Mouse (Mus musculus): ENCODE measurements at regions not wholly inside any gene's neighbourhood (a gene's known extent, or its start where the extent isn't known, plus 50 kb on each side); places are given as distances from the start of the nearest gene placed in this dataset.

GRCm38 (mm10) chr2:73985911-73986250 is 74.8 kb upstream of the Atp5g3 start:
- no peak overlapping the region for H3K4me2 ChIP-seq
- no peaks in the 10 kb centered on the region for H3K9me3 ChIP-seq (replicated peaks)
- 77% methylated on average over 6 of the region's 6 CpGs for WGBS
- no peak overlapping the region for H3K27ac ChIP-seq (ENCODE audit: poor library complexity, severe bottlenecking)
- no peak for ATAC-seq (ENCODE audit: insufficient number of reproducible peaks, low FRiP score)
- no peaks in the 10 kb centered on the region for H3K36me3 ChIP-seq
- H3K4me1 ChIP-seq (replicated peaks) = no peaks in the 10 kb centered on the region
- no peak overlapping the region for H3K4me3 ChIP-seq
- H3K27me3 ChIP-seq (replicated peaks) = peaks cover 5% of the 10 kb centered on the region
- no peak overlapping the region for H3K9ac ChIP-seq

- ATAC-seq (ENCODE audit: insufficient number of reproducible peaks, low FRiP score) = no peak
- Histone ChIP-seq H3K4me1 (replicated peaks) (no peaks in the 10 kb centered on the region), H3K9ac (no peak overlapping the region), H3K4me3 (no peak overlapping the region), H3K4me2 (no peak overlapping the region), H3K9me3 (replicated peaks) (no peaks in the 10 kb centered on the region), H3K27ac (ENCODE audit: poor library complexity, severe bottlenecking) (no peak overlapping the region), H3K36me3 (no peaks in the 10 kb centered on the region), H3K27me3 (replicated peaks) (peaks cover 5% of the 10 kb centered on the region)
- WGBS = 80% methylated on average over 14 of the region's 14 CpGs
These were observed 74.2 kb upstream of the Atp5g3 start for GRCm38 (mm10) chr2:73985238-73985910.

DNA sequence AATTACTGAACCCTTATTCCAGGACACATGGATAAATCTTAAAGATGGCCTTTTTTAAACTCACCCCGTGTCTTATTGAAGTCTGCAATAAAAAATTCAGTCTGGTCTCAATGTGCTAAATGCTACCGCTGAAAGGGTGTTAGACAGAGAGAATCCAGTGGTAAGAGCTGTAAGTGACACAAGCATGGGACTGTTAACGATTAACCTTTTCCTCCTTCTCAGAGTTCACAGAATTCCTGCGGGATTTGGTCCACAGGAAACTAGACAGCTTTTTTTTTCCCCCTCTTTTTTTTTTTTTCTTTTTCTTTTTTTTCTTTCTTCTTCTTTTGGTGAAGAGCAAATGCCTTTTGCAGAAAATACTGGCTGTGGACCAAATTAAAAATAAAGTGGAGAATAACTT is 72.0 kb upstream of the Atp5g3 start:
- H3K4me2 ChIP-seq = no peak overlapping the region
- H3K27ac ChIP-seq (ENCODE audit: poor library complexity, severe bottlenecking) = no peak overlapping the region
- H3K36me3 ChIP-seq = no peaks in the 10 kb centered on the region
- no peaks in the 10 kb centered on the region for H3K9me3 ChIP-seq (replicated peaks)
- no peak for ATAC-seq (ENCODE audit: insufficient number of reproducible peaks, low FRiP score)
- H3K27me3 ChIP-seq (replicated peaks) = peaks cover 5% of the 10 kb centered on the region
- WGBS = 57% methylated on average over 4 of the region's 4 CpGs
- no peak overlapping the region for H3K9ac ChIP-seq
- no peak overlapping the region for H3K4me3 ChIP-seq
- no peaks in the 10 kb centered on the region for H3K4me1 ChIP-seq (replicated peaks)

GRCm38 (mm10) chr2:73978072-73978471 is 66.9 kb upstream of the Atp5g3 start:
- H3K36me3 ChIP-seq = no peaks in the 10 kb centered on the region
- no peaks in the 10 kb centered on the region for H3K9me3 ChIP-seq (replicated peaks)
- no peak overlapping the region for H3K4me2 ChIP-seq
- no peak overlapping the region for H3K9ac ChIP-seq
- H3K27me3 ChIP-seq (replicated peaks) = no peaks in the 10 kb centered on the region
- no peak for ATAC-seq (ENCODE audit: insufficient number of reproducible peaks, low FRiP score)
- 78% methylated on average over 15 of the region's 15 CpGs for WGBS
- H3K4me1 ChIP-seq (replicated peaks) = no peaks in the 10 kb centered on the region
- H3K27ac ChIP-seq (ENCODE audit: poor library complexity, severe bottlenecking) = no peak overlapping the region
- no peak overlapping the region for H3K4me3 ChIP-seq

- Histone ChIP-seq H3K9me3 (replicated peaks) (no peaks in the 10 kb centered on the region), H3K4me1 (replicated peaks) (no peaks in the 10 kb centered on the region), H3K27me3 (replicated peaks) (peaks cover 8% of the 10 kb centered on the region; the same call in 1 of the 2 replicates), H3K27ac (ENCODE audit: poor library complexity, severe bottlenecking) (no peak overlapping the region), H3K4me2 (no peak overlapping the region), H3K36me3 (no peaks in the 10 kb centered on the region), H3K4me3 (no peak overlapping the region), H3K9ac (no peak overlapping the region)
- ATAC-seq (ENCODE audit: insufficient number of reproducible peaks, low FRiP score) = no peak
- 81% methylated on average over 3 of the region's 3 CpGs for WGBS
These were observed 62.6 kb upstream of the Atp5g3 start for GRCm38 (mm10) chr2:73973774-73974173.

DNA sequence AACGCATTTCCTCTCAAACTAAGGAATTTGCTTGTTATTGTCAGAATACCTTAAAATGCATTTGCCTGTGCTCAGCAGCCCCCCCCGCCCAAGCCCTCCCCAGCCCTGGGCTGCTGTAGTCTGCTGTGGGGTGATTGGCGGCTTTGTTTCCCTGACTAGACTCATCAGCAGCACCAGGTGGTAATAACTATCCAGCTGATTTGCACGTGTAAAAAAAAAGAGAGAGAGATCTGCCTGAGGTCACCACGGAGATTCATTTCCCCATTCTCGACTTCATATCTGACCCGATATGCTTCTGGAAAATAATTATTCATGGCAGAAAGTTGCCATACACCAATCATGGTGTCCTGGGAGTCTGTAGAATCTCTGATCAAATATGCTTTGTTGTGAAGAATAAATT is 56.5 kb upstream of the Atp5g3 start:
- 73% methylated on average over 7 of the region's 7 CpGs for WGBS
- no peak for ATAC-seq (ENCODE audit: insufficient number of reproducible peaks, low FRiP score)
- H3K27ac ChIP-seq (ENCODE audit: poor library complexity, severe bottlenecking) = no peak overlapping the region
- H3K4me2 ChIP-seq = no peak overlapping the region
- H3K36me3 ChIP-seq = no peaks in the 10 kb centered on the region
- H3K9ac ChIP-seq = no peak overlapping the region
- H3K9me3 ChIP-seq (replicated peaks) = no peaks in the 10 kb centered on the region
- H3K4me3 ChIP-seq = no peak overlapping the region
- peaks cover 19% of the 10 kb centered on the region for H3K27me3 ChIP-seq (replicated peaks)
- no peaks in the 10 kb centered on the region for H3K4me1 ChIP-seq (replicated peaks)

DNA sequence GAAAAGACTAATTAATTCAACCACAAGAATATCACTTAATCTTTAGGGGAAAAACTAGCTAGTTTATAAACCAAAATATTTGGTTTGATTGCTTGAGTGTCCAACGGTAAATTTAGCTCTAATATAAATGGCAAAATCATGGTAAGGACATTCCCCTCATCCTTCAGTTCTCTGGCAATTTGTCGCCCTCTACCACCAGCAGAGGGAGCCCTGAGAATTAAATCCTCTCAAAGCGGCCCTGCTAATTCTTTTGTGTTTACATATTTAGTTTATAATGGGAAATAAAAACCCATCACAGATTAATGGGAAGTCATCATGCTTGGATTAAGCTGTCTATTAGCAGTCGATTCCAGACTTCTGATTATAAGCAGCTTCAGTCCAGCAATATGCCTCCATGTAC is 54.5 kb upstream of the Atp5g3 start:
- H3K27ac ChIP-seq (ENCODE audit: poor library complexity, severe bottlenecking) = no peak overlapping the region
- peaks cover 14% of the 10 kb centered on the region for H3K27me3 ChIP-seq (replicated peaks)
- no peaks in the 10 kb centered on the region for H3K9me3 ChIP-seq (replicated peaks)
- H3K4me2 ChIP-seq = no peak overlapping the region
- no peak overlapping the region for H3K9ac ChIP-seq
- WGBS = 16% methylated on average over 4 of the region's 4 CpGs
- H3K36me3 ChIP-seq = no peaks in the 10 kb centered on the region
- no peak for ATAC-seq (ENCODE audit: insufficient number of reproducible peaks, low FRiP score)
- no peaks in the 10 kb centered on the region for H3K4me1 ChIP-seq (replicated peaks)
- H3K4me3 ChIP-seq = no peak overlapping the region
